Mouse (Mus musculus): Measurements from ENCODE around the gene Ptgds.

The Ptgds gene

GRCm38 (mm10) chr2:25479551-25480311 is 9.9 kb upstream of the Ptgds start:
- DNase-seq (ENCODE audit: low spot score) = no peak

DNA sequence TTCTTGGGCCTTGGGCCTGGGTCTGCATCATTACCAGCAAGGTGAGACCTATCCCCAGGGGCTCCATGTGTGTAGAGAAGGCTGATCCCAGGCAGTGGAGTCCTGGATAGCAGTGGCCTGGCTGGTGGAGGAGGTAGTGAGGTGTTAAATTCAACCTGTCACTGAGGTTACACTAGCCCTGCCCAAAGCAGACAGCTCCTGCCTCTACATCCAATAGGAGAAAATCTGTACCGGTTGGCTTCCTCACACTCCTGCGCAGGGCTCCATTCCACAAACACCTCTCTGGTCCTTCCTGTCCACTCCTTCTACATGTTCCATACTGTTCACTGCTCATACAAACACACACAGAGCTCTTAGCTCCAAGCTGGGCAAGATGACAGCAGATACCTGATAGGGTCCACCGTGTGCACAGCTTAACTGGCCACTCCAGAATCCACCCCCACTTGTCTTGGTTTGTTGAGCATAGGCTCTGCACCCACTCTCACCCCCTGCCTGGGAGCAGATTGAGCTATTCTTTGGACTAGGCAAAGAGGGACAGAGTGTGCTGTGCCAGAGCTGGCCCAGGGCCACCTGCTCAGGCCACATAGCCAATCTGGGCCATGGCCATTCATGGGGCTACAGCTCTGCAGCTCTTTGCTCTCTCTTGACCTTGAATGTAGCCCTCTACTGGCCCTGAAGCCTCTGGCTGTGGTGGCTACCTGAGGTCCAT is 8.3 kb upstream of the Ptgds start:
- DNase-seq (ENCODE audit: low spot score) = no peak

GRCm38 (mm10) chr2:25477541-25477940 is 7.7 kb upstream of the Ptgds start:
- DNase-seq (ENCODE audit: low spot score) = no peak

GRCm38 (mm10) chr2:25472550-25472949 is 2.7 kb upstream of the Ptgds start:
- DNase-seq (ENCODE audit: low spot score) = no peak

DNA sequence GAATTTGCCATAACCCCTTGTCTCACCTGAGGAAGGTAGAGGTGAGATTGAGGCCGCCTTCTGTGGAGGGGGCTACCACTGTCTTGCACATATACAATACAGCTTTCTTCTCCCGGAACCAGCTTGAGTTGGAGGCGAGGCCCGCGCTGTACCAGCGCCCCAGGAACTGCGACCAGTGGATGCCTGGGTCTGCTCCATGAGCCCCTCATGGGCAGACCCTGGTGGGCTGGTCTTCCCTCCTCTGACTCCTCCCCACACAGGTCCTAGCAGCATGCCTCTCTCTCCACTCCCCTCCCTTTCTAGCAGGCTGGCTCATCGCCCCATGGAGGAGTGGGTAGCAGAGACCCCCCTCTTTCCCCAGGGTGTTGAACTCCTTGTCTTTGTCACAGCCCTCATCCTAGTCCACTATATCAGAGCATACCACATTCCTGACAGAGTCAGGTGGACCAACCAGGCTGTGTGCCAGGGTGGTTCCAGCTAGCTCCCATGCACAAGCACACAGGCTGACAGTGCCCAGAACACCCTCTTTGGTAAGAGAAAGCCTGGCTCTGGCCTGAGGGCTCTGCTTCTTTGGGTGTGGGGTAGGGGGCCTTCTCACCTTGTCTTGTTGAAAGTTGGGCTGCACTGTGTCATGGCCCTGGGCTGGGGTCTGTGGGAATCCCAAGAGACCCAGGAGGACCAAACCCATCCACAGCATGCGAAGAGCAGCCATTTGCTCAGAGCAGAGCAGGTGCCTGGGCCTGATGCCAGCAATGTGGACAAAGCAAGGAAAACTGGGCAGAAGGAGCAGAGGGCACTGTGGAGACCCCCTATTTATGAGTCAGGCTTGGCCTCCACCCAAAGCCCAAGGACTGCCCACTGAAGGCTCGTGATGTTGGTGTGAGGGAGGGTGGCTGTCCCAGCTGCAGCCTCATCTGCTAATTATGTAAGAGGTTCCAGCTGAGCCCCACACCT is 607 bp downstream of the Ptgds start:
- DNase-seq (ENCODE audit: low spot score) = no peak

GRCm38 (mm10) chr2:25467606-25468303 is 2.1 kb downstream of the Ptgds start:
- no peak for DNase-seq (ENCODE audit: low spot score)

DNA sequence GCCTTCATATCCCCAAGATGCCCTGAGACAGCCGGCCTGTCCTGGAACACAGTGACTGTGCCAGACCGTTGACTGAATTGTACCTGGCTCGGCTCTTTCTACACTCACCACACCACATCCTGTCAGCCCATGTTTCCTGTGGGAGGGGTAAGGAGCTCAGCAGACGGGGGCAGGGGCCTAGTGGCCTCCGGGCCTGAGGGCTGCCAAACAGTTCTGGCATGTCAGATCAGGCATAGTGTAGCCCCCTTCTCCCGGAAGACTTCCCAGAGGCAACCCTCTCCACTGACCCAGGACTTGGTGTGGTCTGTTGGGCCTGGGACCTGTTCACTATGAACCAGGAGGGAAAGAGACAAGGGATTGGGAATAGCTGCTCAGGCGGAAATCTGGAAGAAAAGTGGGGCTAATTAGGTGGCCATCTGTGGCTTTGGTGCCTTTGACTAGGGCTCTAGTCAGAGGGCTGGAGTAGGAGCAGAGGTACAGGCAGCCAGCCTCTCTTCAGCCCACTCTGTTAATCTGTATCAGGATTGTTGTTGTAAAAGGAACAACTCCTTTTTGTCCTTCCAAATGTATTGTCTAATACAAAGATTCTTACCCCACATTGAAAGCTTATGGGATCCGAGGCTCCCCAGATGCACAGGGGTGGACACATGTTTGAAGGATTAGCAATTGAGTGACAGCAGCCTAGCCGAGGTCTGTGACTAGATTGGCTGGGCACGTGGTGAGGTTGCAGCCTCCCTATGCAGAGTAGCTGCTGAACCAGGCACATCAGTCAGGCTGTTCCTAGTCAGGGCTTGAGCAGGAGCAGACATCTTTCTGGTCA is 3.8 kb downstream of the Ptgds start:
- DNase-seq (ENCODE audit: low spot score) = no peak

DNA sequence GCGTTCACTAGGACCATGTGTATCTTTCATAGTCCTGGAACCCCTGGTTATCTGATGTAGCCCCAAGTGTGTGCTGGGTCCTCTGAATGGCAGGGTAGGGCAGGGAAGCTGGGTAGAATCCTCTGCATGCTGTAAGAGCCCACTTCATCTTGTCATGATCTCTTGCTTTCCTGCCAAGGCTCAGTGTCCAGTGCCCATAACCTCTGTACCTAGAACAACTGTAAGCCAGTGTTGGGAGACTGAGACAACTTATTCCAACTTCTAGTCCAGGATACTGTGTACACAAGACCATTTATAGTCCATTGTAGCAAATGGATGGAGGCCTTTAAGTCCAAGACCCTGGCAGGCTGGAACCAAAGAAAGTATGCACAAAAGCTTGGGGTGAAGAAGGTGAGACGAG is 4.6 kb downstream of the Ptgds start:
- no peak for DNase-seq (ENCODE audit: low spot score)

DNA sequence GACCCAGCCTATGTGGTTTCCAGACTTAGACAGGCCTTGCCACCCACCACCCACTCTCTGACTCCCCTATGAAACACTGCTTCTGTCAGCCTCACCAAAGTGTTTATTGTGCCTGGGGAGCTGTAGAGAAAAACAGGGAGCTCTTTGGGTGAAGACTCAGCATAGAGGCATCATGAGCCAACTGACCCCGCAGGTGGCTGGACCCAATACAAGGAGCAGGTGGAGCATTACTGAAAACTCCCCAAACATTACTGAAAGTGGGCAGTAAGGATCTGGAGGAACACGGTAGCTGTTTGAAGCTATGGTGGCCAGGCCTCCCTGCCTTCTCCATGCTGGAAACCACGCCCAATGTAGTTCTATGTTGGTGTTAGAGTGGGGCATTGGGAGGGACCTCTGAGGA is 6.2 kb downstream of the Ptgds start:
- no peak for DNase-seq (ENCODE audit: low spot score)

DNA sequence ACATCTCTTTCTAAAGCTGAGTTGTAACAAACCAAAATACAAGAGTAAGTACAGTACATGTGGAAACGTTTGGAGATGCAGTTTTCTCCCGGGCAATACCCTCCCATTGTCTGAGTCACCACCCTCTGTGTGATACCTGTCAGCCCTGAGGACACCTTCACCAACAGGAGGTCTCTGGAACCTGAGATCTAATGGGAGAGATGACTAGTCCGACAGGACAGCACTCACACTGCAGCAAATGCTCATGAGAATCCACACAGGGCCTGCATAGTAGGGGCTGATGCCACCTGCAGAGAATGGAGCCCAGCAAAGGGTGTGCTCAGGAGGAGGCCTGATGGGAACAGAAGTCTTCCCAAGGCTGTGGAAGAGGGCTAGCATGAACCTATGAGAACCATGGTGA is 8.4 kb downstream of the Ptgds start:
- DNase-seq (ENCODE audit: low spot score) = no peak

DNA sequence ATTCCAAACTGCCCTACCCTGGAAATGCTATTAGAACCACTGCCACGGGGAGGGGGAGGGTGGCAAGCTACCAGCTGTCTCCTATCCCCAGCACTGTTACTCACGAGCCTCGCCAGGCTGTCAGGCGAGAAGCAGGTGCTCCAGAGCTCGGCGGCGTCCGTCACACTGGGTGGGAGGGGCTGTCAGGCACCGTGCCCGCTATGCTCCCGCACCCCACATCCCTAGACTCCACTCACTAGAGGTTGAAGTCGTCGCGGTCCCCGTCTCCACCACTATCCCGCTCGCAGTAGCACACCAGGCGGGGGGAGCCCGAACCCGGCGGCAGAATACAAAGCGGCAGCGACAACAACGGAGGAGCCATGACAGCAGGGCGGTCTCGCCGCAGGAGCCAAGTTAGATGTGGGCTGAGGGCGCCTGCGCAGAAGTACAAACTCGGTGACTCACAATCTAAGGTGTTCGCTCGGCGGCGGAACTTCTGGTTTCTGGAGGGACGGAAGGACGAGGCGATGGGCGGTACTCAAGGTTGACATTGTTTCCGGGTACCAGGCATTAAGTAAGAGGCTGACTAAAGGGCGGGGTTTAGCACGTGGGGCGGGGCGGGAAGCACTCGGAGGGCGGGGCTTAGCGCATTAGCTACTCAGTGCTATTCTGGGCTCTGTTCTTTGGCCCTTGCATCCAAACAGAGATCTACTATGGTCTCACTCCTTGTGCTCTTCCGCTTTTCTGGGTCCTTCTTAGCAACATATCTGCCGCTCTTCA is 9.1 kb downstream of the Ptgds start, which contains the start of gene Paxx:
Paxx (minus strand) TSS at position 544 of the 759 bp plus-strand sequence.
- DNase-seq (ENCODE audit: low spot score) = peak; percentile 92

GRCm38 (mm10) chr2:25460135-25460534 is 9.7 kb downstream of the Ptgds start:
- no peak for DNase-seq (ENCODE audit: low spot score)

- DNase-seq (ENCODE audit: low spot score) = no peak
Observed at GRCm38 (mm10) chr2:25458911-25459310, 10.9 kb downstream of the Ptgds start.

- no peak for DNase-seq (ENCODE audit: low spot score)
Observed at GRCm38 (mm10) chr2:25457022-25457896, 12.6 kb downstream of the Ptgds start.

DNA sequence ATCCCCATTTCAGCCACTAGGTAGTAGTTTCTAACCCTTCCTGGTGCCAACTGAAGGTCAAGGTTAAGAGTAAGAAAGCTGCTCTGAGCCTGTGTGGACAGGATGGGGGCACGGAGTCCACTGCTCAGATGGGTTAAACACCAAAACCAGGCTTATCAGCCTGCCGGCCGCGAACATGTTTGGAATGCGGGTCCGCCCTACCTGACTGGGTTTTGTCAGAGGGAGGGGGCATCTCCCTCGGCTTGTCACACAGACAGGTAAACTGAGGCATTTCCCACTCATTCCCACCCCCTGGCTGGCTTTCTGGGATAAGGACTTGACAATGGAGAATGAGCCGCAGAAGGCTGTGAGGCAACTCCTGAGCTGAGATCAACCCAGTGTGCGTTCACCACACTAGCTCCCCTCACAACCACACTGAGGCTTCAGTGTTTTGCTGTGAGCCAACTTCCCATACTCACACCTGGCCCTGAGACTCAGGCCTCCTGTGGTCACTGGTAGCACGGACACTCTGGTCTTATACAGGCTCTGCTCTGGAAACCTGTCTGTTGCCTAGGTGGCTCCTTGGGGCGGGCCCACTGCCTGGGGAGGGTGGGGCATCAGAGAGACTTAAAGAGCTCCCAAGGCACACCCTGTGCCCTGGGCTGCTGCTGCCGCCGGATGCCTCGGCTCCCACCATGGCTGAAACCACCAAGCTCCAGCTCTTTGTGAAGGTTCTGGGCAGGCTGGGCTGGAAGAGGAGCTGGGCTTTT is 13.5 kb downstream of the Ptgds start, which contains the start of gene Clic3:
Clic3 (plus strand) TSS at position 634 of the 749 bp plus-strand sequence.
- DNase-seq (ENCODE audit: low spot score) = no peak

- no peak for DNase-seq (ENCODE audit: low spot score)
Observed at GRCm38 (mm10) chr2:25452951-25453350, 16.9 kb downstream of the Ptgds start.

DNA sequence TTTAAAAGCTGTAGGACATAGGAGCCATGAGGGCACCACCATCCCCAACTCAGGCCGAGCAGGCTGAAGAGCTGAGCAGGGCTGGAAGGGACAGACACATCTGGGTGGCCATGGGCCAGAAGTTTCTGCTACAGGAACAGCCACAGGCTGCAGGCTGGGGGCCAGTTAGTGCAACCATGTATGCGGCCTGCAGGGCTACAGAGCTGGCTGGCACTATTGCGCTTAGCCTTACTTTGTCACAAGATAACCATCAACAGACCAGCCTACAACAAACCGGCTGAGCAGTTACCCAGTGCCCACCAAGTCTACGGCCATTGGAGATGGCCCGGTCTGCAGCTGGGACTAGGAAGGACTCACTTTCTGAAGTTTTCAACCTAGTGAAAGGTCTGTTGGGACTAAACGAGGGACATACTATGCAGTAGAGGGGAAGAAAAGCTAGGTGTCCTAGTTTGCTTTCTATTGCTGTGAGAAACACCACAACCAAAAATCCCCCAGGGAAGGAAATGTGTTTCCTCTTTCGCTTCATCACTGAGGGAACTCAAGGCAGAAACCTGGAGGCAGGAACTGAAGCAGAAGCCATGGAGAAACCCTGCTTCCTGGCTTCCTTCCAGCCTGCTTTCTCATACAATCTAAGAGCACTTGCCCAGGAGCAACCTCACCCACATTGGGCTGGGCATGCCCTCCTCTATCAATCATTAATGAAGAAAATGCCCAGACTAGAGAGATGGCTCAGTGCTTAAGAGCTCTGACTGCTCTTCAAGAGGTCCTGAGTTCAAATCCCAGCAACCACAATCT is 18.8 kb downstream of the Ptgds start:
- DNase-seq (ENCODE audit: low spot score) = no peak

All from ovary, adult 18-20 months (tissue).